Mouse (Mus musculus) embryonic facial prominence, embryonic 12.5 days (tissue): ENCODE data around the gene Vdac1. TPM values are rescaled to one million over a fixed set of nuclear protein-coding genes. Genes with fewer than 3 reads are reported as not detected.

Experiments used
- ATAC-seq: fragments of 200-750 bp; cut with Nextera tagmentation; 2 replicates; pipeline ENCODE4 v1.8.0; 2017; ENCODE audit not compliant: insufficient number of reproducible peaks, insufficient read depth, low FRiP score, low TSS enrichment
- H3K27ac ChIP-seq: fragments of 300-500 bp; sonication (generic); 2 replicates; pipeline ENCODE4 v1.5.1; 2016; ENCODE audit warnings: mild to moderate bottlenecking
- H3K27me3 ChIP-seq: fragments of 300-500 bp; sonication (generic); 2 replicates; pipeline ENCODE4 v1.6.1; 2016; ENCODE audit warnings: mild to moderate bottlenecking, moderate library complexity
- H3K36me3 ChIP-seq: fragments of 300-500 bp; sonication (generic); 2 replicates; pipeline ENCODE4 v1.6.1; 2016; ENCODE audit warnings: mild to moderate bottlenecking
- H3K4me1 ChIP-seq: fragments of 300-500 bp; sonication (generic); 2 replicates; pipeline ENCODE4 v1.6.1; 2016
- H3K4me2 ChIP-seq: fragments of 300-500 bp; sonication (generic); replicated peaks from 2 replicates; pipeline ENCODE4 v1.6.1; 2016; ENCODE audit warnings: mild to moderate bottlenecking, moderate library complexity
- H3K4me3 ChIP-seq: fragments of 300-500 bp; sonication (generic); 2 replicates; pipeline ENCODE4 v1.5.1; 2016; ENCODE audit warnings: mild to moderate bottlenecking
- H3K9ac ChIP-seq: fragments of 300-500 bp; sonication (generic); 2 replicates; pipeline ENCODE4 v1.6.1; 2016; ENCODE audit warnings: mild to moderate bottlenecking, moderate library complexity
- H3K9me3 ChIP-seq: fragments of 300-500 bp; sonication (generic); 2 replicates; pipeline ENCODE4 v1.6.1; 2016; ENCODE audit warnings: mild to moderate bottlenecking, moderate library complexity
- WGBS: fragments of 180-500 bp; shearing (Covaris S2); methylation state at CpG from one replicate; pipeline ENCODE4 v1.1.7; 2016; 5-methylcytosine and 5-hydroxymethylcytosine counted together
- polyA plus RNA-seq: library from polyadenylated mRNA; unstranded; fragments of >200 nt; fragmentation: Nextera tagmentation; extraction: Ambion mirVana; gene quantifications from 2 replicates; pipeline ENCODE4 v1.2.1, GENCODE M21; 2016

Vdac1 gene
- polyA plus RNA-seq, 1 experiment from 2014 or later, result 218 TPM

DNA sequence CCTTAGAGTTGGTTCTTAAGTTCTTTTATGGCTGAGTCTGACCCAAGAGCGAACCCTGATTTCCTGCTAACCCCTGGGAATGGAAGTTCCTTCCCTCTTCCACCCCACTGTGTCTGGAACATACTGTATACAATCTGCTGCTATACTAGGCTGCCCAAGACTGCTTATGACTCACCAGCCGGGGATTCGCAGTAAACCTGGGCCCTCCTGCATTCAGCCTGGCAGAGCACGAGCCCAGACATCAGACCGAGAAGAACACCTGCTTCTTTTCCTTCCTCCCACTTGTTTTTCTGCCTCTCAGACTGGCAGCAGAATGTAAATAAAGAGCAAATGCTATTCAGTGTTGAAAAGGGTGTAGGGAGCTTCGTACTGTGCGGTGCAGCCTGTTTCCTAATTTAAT is 24.7 kb upstream of the Vdac1 start:
- 0 out of 2 replicates have a peak, but pooled peaks cover 1% of the 10 kb centered on the region for H3K4me1 ChIP-seq
- 78% methylated on average over 7 of the region's 7 CpGs for WGBS
- no peak for ATAC-seq
- H3K9me3 ChIP-seq, result no peaks in the 10 kb centered on the region
- no peak overlapping the region for H3K4me2 ChIP-seq
- no peaks in the 10 kb centered on the region for H3K36me3 ChIP-seq
- H3K27ac ChIP-seq, result no peak overlapping the region
- H3K4me3 ChIP-seq, result no peak overlapping the region
- no peak overlapping the region for H3K9ac ChIP-seq
- no peaks in the 10 kb centered on the region for H3K27me3 ChIP-seq

DNA sequence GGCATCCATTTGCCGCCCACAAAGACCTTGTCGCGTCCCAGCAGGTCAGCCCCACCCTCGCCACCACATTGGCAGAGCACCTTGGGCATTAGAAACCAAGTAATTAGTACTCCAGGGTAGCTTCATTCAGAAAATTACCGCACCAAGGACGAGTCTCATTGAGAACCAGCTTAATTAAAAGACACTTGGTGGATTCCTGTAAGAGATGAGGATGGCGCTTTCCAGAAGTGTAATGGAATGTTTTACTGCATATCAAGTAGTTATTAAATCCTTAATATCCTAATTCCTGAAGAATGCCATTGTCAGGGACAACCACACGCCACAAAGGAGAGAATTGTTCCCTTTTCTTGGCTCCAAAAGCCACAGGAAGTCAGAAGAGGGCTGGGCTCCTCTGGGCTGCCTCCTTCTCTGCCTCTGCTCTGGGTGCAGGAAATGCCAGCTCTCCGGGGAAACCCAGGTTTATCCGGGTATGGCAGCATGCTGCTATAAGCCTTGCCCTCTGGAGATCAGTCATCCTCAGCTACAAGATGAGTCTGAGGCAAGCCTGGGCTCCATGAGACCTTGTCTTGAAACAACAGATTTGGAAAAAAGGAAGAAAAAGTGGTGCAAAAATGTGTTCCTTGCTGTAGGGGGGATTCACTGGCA is 22.9 kb upstream of the Vdac1 start:
- Histone ChIP-seq H3K9me3 (no peaks in the 10 kb centered on the region), H3K4me1 (peaks cover 7% of the 10 kb centered on the region; the same call in 1 of the 2 replicates), H3K4me3 (no peak overlapping the region), H3K4me2 (no peak overlapping the region), H3K27ac (no peak overlapping the region), H3K36me3 (no peaks in the 10 kb centered on the region), H3K9ac (no peak overlapping the region), H3K27me3 (no peaks in the 10 kb centered on the region)
- WGBS, result 65% methylated on average over 10 of the region's 10 CpGs
- no peak for ATAC-seq

DNA sequence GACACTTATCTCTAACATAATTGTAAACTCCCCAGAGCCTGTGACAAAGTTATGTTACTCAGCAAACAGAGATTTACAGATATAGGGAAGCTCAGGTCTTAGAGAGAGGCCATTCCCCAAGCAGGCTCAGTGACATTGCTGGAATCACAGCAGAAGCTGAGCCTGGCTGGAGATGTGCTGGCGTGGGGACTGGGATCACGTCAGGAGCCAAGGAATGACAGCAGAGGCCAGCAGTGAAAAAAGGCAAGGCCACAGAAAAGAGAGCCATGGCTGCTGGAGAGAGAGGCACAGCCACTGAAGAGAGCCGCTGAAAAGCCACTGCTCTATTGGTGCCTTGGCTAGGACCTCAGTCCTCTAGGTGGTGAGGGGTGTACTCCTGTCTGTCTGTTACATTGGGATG is 22.3 kb upstream of the Vdac1 start:
- H3K4me1 ChIP-seq, result peaks cover 7% of the 10 kb centered on the region; the same call in 1 of the 2 replicates
- no peak overlapping the region for H3K27ac ChIP-seq
- H3K4me3 ChIP-seq, result no peak overlapping the region
- ATAC-seq, result no peak
- WGBS, result 76% methylated on average over 3 of the region's 3 CpGs
- H3K9me3 ChIP-seq, result no peaks in the 10 kb centered on the region
- no peaks in the 10 kb centered on the region for H3K36me3 ChIP-seq
- H3K27me3 ChIP-seq, result no peaks in the 10 kb centered on the region
- no peak overlapping the region for H3K9ac ChIP-seq
- no peak overlapping the region for H3K4me2 ChIP-seq

DNA sequence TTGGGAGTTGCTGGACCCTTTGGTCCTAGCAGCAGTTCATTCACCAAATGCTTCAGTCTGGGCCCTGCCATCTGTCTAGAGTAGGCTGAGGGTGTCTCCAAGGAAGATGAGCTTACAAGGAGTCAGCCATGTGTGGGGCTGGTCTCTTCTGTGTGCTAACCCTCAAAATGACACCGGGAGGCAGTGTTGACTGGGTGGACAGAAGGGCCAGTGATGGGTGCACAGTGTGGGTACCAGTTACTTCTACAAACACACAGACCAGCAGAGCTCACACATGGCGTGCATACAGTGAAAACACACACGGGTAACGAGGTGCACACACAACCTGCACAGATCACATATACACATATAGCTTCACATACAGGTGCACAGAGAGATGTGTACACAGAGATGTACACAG is 21.6 kb upstream of the Vdac1 start:
- no peak overlapping the region for H3K9ac ChIP-seq
- WGBS, result 88% methylated on average over 4 of the region's 4 CpGs
- no peaks in the 10 kb centered on the region for H3K9me3 ChIP-seq
- H3K4me2 ChIP-seq, result no peak overlapping the region
- H3K27me3 ChIP-seq, result no peaks in the 10 kb centered on the region
- no peak overlapping the region for H3K27ac ChIP-seq
- no peak overlapping the region for H3K4me3 ChIP-seq
- ATAC-seq, result no peak
- peaks cover 7% of the 10 kb centered on the region; the same call in 1 of the 2 replicates for H3K4me1 ChIP-seq
- no peaks in the 10 kb centered on the region for H3K36me3 ChIP-seq

DNA sequence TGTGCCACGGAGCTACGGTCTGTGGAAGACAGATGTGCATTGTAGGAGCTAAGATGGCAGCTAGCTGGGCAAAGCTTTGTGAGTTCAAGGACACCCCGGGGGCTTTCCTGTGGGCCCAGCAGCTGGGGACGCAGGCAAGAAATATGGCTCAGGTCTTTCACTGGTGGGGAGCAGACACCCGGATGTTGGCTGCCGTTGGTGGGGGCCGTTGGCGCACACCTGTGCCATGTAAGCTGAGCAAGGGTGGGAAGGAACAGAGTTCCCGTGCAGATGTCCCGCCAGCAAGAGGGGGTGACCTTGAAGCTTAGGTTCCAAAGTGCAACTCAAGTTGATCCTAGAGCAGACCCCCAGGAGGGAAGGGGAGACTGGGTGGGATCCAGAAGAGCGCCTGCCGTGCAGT is 21.1 kb upstream of the Vdac1 start:
- Histone ChIP-seq H3K36me3 (no peaks in the 10 kb centered on the region), H3K9me3 (no peaks in the 10 kb centered on the region), H3K4me2 (no peak overlapping the region), H3K27ac (no peak overlapping the region), H3K4me3 (no peak overlapping the region), H3K4me1 (peaks cover 7% of the 10 kb centered on the region; the same call in 1 of the 2 replicates), H3K9ac (no peak overlapping the region), H3K27me3 (no peaks in the 10 kb centered on the region)
- no peak for ATAC-seq
- 92% methylated on average over 12 of the region's 12 CpGs for WGBS

DNA sequence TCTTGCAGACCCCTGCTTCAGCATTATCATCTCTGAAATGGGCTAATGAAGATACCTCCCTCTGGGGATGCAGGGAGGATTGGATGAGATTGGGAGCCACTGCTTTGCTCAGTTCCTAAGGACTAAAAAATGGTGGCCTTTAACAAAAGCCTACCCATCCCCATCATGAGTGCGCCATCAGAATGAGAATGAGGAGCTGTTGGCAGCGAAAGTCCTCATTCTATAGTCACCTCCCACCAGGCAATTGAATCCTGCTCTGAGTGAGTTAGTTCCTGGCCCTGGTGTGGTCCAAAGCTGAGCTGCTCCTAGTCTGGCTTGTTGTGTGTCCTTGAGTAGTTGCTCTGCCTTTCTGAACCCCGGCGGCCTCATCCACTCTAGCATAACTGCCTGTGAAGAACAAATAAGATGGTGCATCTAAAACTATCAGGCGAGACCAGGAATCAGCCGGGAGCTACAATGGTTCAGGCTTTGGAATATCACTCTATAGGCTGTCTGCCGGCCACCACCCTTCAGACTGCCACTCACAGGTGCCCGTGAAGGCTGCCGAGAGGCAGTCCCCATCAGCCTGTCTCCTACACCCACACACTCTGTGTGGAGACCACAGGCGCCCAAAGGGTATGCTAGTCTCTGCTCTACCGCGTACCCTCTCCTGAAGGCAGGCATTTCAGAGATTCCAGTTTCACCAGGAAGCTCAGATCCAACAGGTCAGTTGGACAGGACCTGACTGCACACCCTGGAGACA is 20.4 kb upstream of the Vdac1 start:
- Histone ChIP-seq H3K4me2 (no peak overlapping the region), H3K27ac (no peak overlapping the region), H3K4me1 (peaks cover 7% of the 10 kb centered on the region; the same call in 1 of the 2 replicates), H3K36me3 (no peaks in the 10 kb centered on the region), H3K27me3 (no peaks in the 10 kb centered on the region), H3K4me3 (no peak overlapping the region), H3K9me3 (no peaks in the 10 kb centered on the region), H3K9ac (no peak overlapping the region)
- ATAC-seq, result no peak
- 88% methylated on average over 12 of the region's 12 CpGs for WGBS

DNA sequence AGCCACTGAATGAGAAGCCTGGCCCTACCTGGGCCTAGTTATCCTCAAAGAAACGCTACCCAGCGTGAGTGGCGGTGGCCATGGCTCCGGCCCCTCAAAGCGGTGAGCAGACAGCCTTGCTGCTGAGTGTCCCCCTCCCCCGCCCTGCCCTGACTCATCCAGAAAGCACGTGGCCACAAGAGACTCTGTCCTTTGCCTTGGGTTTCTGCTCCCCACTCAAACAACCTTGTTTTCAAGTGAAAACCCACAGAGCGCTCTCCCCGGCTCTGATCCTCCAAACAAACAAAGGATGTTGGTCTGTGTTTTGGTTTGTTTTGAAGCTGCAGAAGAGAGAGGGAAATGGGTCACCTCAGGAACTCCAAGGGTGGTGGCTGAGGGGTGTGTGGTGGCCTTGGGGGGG is 19.7 kb upstream of the Vdac1 start:
- ATAC-seq, result no peak
- H3K36me3 ChIP-seq, result no peaks in the 10 kb centered on the region
- H3K4me2 ChIP-seq, result no peak overlapping the region
- 49% methylated on average over 9 of the region's 9 CpGs for WGBS
- H3K9ac ChIP-seq, result no peak overlapping the region
- H3K27ac ChIP-seq, result no peak overlapping the region
- H3K9me3 ChIP-seq, result no peaks in the 10 kb centered on the region
- H3K27me3 ChIP-seq, result no peaks in the 10 kb centered on the region
- no peak overlapping the region for H3K4me3 ChIP-seq
- H3K4me1 ChIP-seq, result peaks cover 7% of the 10 kb centered on the region; the same call in 1 of the 2 replicates

DNA sequence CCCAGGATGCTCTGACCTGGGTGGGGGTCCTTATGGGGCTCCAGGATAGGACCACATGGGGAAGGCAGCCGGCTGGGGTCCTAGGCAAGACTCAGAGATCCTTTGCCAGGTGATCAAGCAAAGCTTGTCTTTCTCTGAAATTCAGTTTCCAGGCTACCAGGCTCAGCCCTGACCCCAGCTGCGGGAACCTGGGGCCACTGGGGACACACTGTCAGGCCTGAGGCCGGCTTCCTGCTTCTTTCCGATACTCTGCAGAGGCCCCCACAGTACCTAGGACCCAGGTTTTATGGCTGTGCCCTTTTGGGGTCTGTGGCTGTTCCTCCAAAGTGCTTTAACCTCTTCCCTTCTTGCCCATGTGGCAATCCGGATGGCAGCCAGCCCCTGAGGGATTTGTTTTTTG is 19.2 kb upstream of the Vdac1 start:
- no peak for ATAC-seq
- no peak overlapping the region for H3K4me2 ChIP-seq
- no peak overlapping the region for H3K9ac ChIP-seq
- WGBS, result 64% methylated on average over 5 of the region's 5 CpGs
- no peaks in the 10 kb centered on the region for H3K36me3 ChIP-seq
- no peak overlapping the region for H3K4me3 ChIP-seq
- no peaks in the 10 kb centered on the region for H3K9me3 ChIP-seq
- H3K4me1 ChIP-seq, result peaks cover 7% of the 10 kb centered on the region; the same call in 1 of the 2 replicates
- H3K27ac ChIP-seq, result no peak overlapping the region
- no peaks in the 10 kb centered on the region for H3K27me3 ChIP-seq

DNA sequence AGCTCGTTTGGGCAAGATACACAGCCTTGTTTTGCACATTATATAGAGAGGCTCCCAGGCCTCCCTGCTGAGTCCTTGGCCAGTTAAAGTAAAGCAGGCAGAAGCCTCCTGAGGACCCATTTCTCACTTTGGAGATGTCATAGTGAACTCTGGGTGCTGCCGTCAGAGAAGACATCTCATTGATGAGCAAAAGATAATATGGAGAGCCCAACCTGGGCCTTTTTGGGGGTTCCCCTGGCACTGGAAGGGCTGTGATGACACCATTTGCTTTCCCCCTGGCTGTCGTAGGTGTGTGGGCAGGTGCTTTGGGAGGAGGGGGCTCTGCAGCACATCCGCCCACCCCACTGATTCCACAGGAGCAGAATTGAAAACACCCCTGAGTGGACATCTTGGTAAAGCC is 18.4 kb upstream of the Vdac1 start:
- no peak overlapping the region for H3K4me3 ChIP-seq
- H3K27ac ChIP-seq, result no peak overlapping the region
- no peak for ATAC-seq
- H3K4me2 ChIP-seq, result no peak overlapping the region
- peaks cover 7% of the 10 kb centered on the region; the same call in 1 of the 2 replicates for H3K4me1 ChIP-seq
- no peaks in the 10 kb centered on the region for H3K36me3 ChIP-seq
- no peak overlapping the region for H3K9ac ChIP-seq
- H3K9me3 ChIP-seq, result no peaks in the 10 kb centered on the region
- 91% methylated on average over 4 of the region's 4 CpGs for WGBS
- no peaks in the 10 kb centered on the region for H3K27me3 ChIP-seq

DNA sequence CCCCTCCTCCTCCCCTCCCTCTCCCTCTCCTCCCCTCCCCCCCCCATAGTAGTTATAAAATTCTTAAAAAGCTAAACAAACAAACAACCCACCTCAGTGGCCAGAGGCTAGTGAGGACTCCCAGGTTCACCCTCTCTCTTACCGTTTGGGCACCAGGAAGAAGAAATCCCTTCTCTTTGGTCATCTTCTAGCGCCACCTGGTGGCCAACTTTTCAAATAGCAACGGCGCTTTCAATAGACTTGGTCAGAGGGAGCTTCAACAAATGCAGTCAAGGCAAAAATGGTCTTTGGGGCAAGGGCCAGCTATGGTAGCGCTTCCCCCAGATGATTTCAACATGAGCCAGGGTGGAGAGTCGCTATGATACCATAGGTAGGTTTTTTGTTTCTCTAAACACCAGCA is 17.5 kb upstream of the Vdac1 start:
- no peak overlapping the region for H3K4me2 ChIP-seq
- H3K9ac ChIP-seq, result no peak overlapping the region
- ATAC-seq, result no peak
- H3K36me3 ChIP-seq, result no peaks in the 10 kb centered on the region
- no peak overlapping the region for H3K27ac ChIP-seq
- H3K4me1 ChIP-seq, result peaks cover 7% of the 10 kb centered on the region; the same call in 1 of the 2 replicates
- H3K4me3 ChIP-seq, result no peak overlapping the region
- WGBS, result 2% methylated on average over 6 of the region's 6 CpGs
- no peaks in the 10 kb centered on the region for H3K27me3 ChIP-seq
- no peaks in the 10 kb centered on the region for H3K9me3 ChIP-seq

DNA sequence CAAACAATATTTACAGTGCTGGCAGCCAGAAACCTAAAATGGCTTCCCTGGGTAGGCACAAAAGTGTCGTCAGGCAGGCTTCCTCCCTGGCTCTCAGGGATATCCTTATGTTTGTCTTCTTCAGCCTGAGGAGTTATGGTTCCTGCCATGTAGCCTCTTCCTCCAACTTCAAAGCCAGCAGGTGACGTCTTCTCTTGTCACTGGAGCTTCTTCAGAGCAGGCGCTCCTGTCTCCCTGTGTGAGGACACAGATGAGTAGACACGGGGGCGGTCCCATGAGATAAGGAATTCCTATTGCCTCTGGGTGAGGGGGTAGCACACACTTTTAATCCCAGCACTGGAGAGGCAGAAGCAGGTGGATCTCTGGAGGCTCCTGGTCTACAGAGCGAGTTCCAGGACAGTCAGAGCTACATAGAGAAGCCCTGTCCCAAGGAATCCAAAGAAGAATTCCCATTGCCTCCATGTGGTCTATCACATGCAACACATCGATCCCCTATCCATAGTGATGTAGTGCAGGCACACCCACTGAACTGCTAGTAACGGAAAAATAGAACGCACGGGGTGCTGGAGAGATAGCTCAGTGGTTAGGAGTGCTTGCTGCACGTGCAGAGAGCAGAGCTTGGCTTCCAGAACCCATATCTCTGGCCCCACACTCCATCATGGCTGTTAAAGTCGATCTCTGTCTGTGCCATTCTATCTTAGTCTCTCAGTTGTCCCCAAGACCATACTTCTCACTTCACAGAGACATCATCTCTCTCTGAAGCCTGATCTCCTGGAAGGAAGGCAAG is 15.5 kb upstream of the Vdac1 start:
- no peaks in the 10 kb centered on the region for H3K9me3 ChIP-seq
- no peaks in the 10 kb centered on the region for H3K36me3 ChIP-seq
- H3K27ac ChIP-seq, result no peak overlapping the region
- H3K4me1 ChIP-seq, result peaks cover 7% of the 10 kb centered on the region; the same call in 1 of the 2 replicates
- no peak overlapping the region for H3K4me2 ChIP-seq
- H3K27me3 ChIP-seq, result no peaks in the 10 kb centered on the region
- H3K4me3 ChIP-seq, result no peak overlapping the region
- WGBS, result 78% methylated on average over 12 of the region's 12 CpGs
- H3K9ac ChIP-seq, result no peak overlapping the region
- ATAC-seq, result no peak
